Mouse (Mus musculus): Measurements from ENCODE around the gene Pgbd1.
A peak's percentile ranks its signal among the peaks of the same experiment; 100 is the strongest.
"Not testable (repeated sequence)": the region's sequence is repeated elsewhere in the genome, so short reads cannot be mapped to it uniquely, and the experiment has no call there.

The Pgbd1 gene

DNA sequence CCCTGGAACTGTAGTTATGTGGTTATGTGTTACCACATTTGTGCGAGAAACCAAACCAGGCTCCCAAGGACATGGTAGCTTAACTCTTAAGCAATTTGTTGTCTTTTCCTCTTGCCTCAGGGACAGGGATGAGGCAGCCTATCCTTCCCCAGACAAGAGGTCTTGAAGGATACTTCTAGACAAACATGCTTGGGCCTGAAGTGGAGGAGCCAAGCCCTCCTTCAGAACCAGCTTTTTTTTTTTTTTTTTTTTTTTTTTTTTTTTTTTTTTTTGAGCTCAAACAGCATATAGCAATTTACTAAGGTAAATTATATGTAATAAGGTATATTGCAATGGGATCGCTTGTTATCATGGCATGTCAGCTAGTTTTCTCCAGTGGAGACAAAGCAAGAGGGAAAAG lies 25.1 kb downstream of the Pgbd1 start:
- DNase-seq (ENCODE audit: inconsistent ontology term) = no peak

DNA sequence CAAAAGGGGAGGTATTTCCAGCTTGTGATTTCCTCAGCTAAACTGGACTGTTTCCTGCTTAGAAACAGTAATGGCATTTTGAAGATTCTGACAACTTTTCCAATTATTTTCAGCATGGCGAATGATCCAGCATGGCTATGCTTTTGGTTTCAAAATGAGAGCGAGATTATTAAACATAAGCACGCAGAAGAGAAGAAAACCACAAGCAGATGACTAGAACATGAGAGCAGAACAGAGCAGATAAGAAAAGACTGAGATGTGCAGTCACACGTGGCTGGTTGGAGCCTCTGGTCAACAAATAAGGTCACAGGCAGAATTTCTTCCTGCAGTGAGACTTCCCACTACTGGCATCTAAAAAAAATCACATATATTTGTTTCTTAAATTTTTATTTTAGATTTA lies 25.6 kb downstream of the Pgbd1 start:
- no peak for DNase-seq (ENCODE audit: inconsistent ontology term)

GRCm38 (mm10) chr13:21414231-21415212 lies 26.3 kb downstream of the Pgbd1 start:
- DNase-seq (ENCODE audit: inconsistent ontology term) = no peak

- no peak for DNase-seq (ENCODE audit: inconsistent ontology term)
These were observed 31.9 kb downstream of the Pgbd1 start for GRCm38 (mm10) chr13:21408805-21409459.

GRCm38 (mm10) chr13:21407969-21408804 lies 32.7 kb downstream of the Pgbd1 start:
- DNase-seq (ENCODE audit: inconsistent ontology term) = peak; percentile 88

- no peak for DNase-seq (ENCODE audit: inconsistent ontology term)
These were observed 33.5 kb downstream of the Pgbd1 start for GRCm38 (mm10) chr13:21407341-21407740.

DNA sequence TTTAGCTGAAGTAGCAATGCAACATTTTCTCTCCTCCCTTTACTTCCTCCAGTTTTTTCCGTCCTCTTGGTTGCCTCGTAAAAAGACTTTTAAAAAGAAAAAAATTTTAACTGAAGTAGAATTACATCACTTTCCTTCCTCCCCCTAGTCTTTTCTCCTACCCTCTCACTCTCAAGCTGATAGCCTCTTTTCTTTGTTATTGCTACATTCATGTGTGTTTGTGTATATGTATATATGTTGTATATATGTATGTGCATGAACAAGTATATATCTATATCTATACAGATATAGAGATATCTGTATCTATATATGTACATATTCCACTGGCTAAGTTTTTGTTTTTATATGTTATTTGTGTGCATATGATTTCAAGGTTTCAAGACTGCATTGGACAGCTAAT lies 38.0 kb downstream of the Pgbd1 start:
- no peak for DNase-seq (ENCODE audit: inconsistent ontology term)

DNA sequence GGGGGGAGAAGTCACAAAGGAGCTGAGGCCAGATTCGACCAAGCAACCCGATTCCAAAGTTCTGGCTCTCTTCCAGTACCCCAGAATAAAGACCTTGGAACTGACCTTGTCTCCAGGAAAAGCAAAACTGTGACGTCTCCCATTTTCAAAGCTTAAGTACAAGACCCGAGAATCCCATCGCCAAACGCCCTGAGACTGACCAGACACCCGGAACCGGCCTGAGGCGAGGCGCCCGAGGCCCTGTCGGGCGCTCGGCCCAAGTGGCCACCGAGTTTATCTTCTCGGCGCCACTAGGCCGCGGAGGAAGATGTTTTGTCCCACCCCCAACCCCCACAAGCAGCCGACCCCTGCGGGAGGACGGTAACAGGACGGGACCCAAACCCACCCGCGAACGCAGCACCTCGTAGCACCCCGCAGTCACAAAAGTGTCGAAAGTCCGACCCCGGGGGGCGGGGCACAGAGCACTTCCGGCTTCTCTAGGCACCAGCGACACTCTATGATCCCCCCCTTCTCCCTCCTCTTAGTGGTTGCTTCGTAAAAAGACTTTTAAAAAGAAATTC lies 38.5 kb downstream of the Pgbd1 start, which contains the start of gene Zkscan3:
Zkscan3 (minus strand) TSS at position 469 of the 560 bp plus-strand sequence.
- DNase-seq (ENCODE audit: inconsistent ontology term) = peak; percentile 92

- DNase-seq (ENCODE audit: inconsistent ontology term) = no peak
These were observed 39.1 kb downstream of the Pgbd1 start for GRCm38 (mm10) chr13:21401636-21402286.

DNA sequence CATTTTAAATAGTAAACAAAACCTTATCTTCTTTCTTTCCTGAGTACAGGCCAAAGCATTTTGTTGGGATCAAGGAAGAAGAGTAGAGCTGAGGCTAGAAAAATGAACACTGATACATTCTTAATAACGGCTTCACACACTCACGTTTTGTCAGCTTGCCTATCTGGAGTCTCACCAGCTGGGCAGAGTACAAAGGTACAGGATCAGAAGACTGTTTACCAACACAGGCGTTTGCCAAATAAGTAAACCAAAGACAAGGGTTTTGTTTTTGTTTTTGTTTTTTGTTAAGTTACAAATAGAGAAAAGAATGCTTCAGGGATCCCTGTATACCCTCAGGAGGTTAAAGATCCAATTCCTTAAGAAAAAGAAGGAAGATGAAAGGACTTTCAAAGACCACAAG lies 39.7 kb downstream of the Pgbd1 start:
- no peak for DNase-seq (ENCODE audit: inconsistent ontology term)

DNA sequence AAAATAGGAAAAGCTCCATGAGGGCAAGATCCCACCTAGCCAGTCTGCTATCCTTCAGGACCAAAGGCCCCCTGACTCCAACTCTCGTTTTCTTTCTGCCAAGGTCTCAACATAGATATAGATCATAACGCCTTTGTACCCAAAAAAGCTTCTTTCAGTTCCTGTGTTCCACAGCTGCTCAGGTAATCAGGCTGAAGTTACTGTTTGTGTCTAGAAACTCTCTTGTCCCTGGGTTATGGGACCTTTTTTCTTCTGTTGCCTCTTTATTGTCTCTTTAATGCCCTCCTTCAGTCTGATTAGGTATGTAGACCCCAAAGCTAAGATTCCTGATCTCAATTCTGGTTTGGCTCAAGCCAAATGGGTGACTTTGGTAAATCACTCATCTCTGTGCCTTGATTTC lies 43.4 kb downstream of the Pgbd1 start:
- DNase-seq (ENCODE audit: inconsistent ontology term) = no peak

GRCm38 (mm10) chr13:21396048-21396447 lies 44.8 kb downstream of the Pgbd1 start:
- DNase-seq (ENCODE audit: inconsistent ontology term) = not testable (repeated sequence)

- no peak for DNase-seq (ENCODE audit: inconsistent ontology term)
These were observed 45.2 kb downstream of the Pgbd1 start for GRCm38 (mm10) chr13:21395623-21396022.

DNA sequence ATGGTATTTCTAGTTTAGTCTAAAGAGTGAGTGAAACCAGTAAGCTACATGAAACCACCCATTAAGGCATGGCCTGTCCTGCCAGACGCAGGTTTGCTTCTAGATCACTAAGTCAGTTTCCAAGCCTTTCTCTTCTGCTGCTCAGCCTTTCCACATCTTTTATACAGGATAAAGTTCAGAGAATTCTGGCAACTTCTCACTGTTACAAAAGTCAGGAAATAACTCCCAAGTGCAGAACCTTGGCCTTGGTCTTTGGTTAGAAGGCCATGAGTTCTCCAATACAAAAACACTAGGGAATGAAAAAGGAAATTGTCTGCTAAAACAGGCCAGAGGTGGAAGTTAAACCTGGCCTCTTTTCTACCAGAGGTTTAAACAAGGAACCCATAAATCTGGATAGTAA lies 45.6 kb downstream of the Pgbd1 start:
- no peak for DNase-seq (ENCODE audit: inconsistent ontology term)

GRCm38 (mm10) chr13:21377773-21378172 lies 63.1 kb downstream of the Pgbd1 start:
- no peak for DNase-seq (ENCODE audit: inconsistent ontology term)

- DNase-seq (ENCODE audit: inconsistent ontology term) = no peak
These were observed 68.2 kb downstream of the Pgbd1 start for GRCm38 (mm10) chr13:21372700-21373099.

Measured in Muller cell, postnatal 12 days (primary cell).